ENCODE assay signal across 21 mouse cellular contexts in the genomic region with DNA sequence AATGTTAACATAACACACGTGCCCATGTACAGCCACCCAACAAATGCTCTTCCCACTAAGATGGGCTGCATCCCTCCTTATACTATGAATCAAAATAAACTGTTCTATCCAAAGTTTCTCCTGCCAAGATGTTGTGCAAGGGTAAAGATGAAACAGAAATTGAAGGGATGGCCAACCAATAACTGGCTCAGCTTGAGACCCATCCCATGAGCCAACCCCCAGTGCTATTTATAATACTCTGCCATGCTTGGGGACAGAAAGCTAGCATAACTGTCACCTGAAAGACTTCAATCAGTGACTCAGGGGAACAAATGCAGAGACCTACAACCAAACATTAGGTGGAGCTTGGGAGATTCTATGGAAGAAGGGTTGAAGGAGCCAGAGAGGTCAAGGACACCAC. TPM values are rescaled to one million over a fixed set of nuclear protein-coding genes. Genes with fewer than 3 reads are reported as not detected.
A peak's percentile ranks its signal among the peaks of the same experiment; 100 is the strongest.
DNase-seq lines count a peak whose midpoint lies in the region; ATAC-seq and TF ChIP-seq lines count a peak whose summit lies in the region.
"Had no signal": no experiment of that assay in that cellular context is flagged by ENCODE, and none has a peak within 500 bp of the region (broad histone marks: within the 10 kb centered on the region; RNA-seq: fewer than 3 reads in every experiment).

No protein-coding gene starts in this region.

- no peaks in the 10 kb centered on the region for H3K27me3 ChIP-seq in liver, adult 2 months (ENCODE audit: control insufficient read depth, insufficient read depth, low read length)
- no peaks in the 10 kb centered on the region for H3K27me3 ChIP-seq in liver, postnatal 0 days (ENCODE audit: insufficient read depth, low read length)
- H3K27me3 ChIP-seq in midbrain, embryonic 11.5 days (ENCODE audit: control insufficient read depth, insufficient read depth, low read length): no peaks in the 10 kb centered on the region
- no peaks in the 10 kb centered on the region for H3K27me3 ChIP-seq in midbrain, postnatal 0 days (ENCODE audit: insufficient read depth, low read length)
- H3K27me3 ChIP-seq: CH12.LX, Patski had no signal

- TF ChIP-seq CTCF in liver, adult 2 months (IDR thresholded peaks at IDR 0.05; ENCODE audit: low read depth, low read length): no peak
- no peak for TF ChIP-seq CTCF in liver, postnatal 0 days (IDR thresholded peaks at IDR 0.05; ENCODE audit: low read depth)
- no peak for TF ChIP-seq CTCF in midbrain, postnatal 0 days (IDR thresholded peaks at IDR 0.05)

- no peak overlapping the region for H3K4me3 ChIP-seq in liver, adult 2 months (ENCODE audit: insufficient read depth, low read depth, low read length)
- H3K4me3 ChIP-seq in liver, postnatal 0 days (ENCODE audit: low read depth, low read length): no peak overlapping the region
- no peak overlapping the region for H3K4me3 ChIP-seq in midbrain, embryonic 11.5 days (ENCODE audit: low read depth, low read length)
- H3K4me3 ChIP-seq in midbrain, postnatal 0 days (ENCODE audit: low read depth, low read length): no peak overlapping the region

- peak; percentile 77 for DNase-seq in heart, adult 11 months
- no peak for DNase-seq in heart, postnatal 4 days
- peak; percentile 52 for DNase-seq in liver, adult 2 months (ENCODE audit: extremely low read depth, low read depth, low spot score)
- no peak for DNase-seq in liver, postnatal 0 days
- DNase-seq in midbrain, embryonic 11.5 days (ENCODE audit: low spot score, missing footprints): peak; percentile 39
- DNase-seq in midbrain, postnatal 0 days (ENCODE audit: low spot score): no peak
- DNase-seq: adrenal gland, adult 2 months; adrenal gland, adult 8-10 months; adrenal gland, postnatal 10 days; adrenal gland, postnatal 14 days; adrenal gland, postnatal 25 days; adrenal gland, postnatal 36 days; B cell, adult 2 months; cerebellum, adult 11 months; cerebellum, adult 11-12 months; cerebellum, adult 18-20 months had no signal

- H3K27ac ChIP-seq in liver, adult 2 months (replicated peaks; ENCODE audit: insufficient read depth, low read depth, low read length): no peak overlapping the region
- no peak overlapping the region for H3K27ac ChIP-seq in liver, postnatal 0 days (ENCODE audit: low read depth)
- no peak overlapping the region for H3K27ac ChIP-seq in midbrain, embryonic 11.5 days (ENCODE audit: low read depth, low read length)
- no peak overlapping the region for H3K27ac ChIP-seq in midbrain, postnatal 0 days (ENCODE audit: low read depth, low read length)

- no peaks in the 10 kb centered on the region; the same call in 1 of the 2 replicates for H3K9me3 ChIP-seq in liver, postnatal 0 days (ENCODE audit: low read length)
- H3K9me3 ChIP-seq in midbrain, embryonic 11.5 days (ENCODE audit: control insufficient read depth, low read length): no peaks in the 10 kb centered on the region
- no peaks in the 10 kb centered on the region for H3K9me3 ChIP-seq in midbrain, postnatal 0 days (ENCODE audit: low read length)

- 81% methylated on average over 1 of the region's 1 CpGs for WGBS in liver, adult 2 months
- 48% methylated on average over 1 of the region's 1 CpGs for WGBS in liver, postnatal 0 days (ENCODE audit: insufficient replicate concordance)
- WGBS in midbrain, embryonic 11.5 days: 82% methylated on average over 1 of the region's 1 CpGs
- 86% methylated on average over 1 of the region's 1 CpGs for WGBS in midbrain, postnatal 0 days

- no peak for TF ChIP-seq POLR2A in liver, adult 2 months (IDR thresholded peaks at IDR 0.05; ENCODE audit: extremely low read depth, insufficient read depth, low read length)

- no peak for ATAC-seq in liver, postnatal 0 days
- no peak for ATAC-seq in midbrain, embryonic 11.5 days (ENCODE audit: low FRiP score)
- no peak for ATAC-seq in midbrain, postnatal 0 days (ENCODE audit: low FRiP score)
- ATAC-seq: activated CD4-positive, CD25-positive, alpha-beta regulatory T cell, adult 4 months; CD4-positive, CD25-positive, alpha-beta regulatory T cell, adult 4 months; Patski had no signal

- H3K4me2 ChIP-seq in liver, postnatal 0 days (ENCODE audit: low read depth, low read length): no peak overlapping the region
- no peak overlapping the region for H3K4me2 ChIP-seq in midbrain, embryonic 11.5 days
- H3K4me2 ChIP-seq in midbrain, postnatal 0 days (ENCODE audit: low read depth, low read length, poor library complexity, severe bottlenecking): no peak overlapping the region

- no peaks in the 10 kb centered on the region for H3K79me2 ChIP-seq in liver, adult 2 months (ENCODE audit: control insufficient read depth, insufficient read depth, low read length)

- H3K9ac ChIP-seq in liver, adult 2 months (ENCODE audit: low read depth, low read length): no peak overlapping the region
- no peak overlapping the region for H3K9ac ChIP-seq in liver, postnatal 0 days (replicated peaks)
- H3K9ac ChIP-seq in midbrain, embryonic 11.5 days (ENCODE audit: low read length): no peak overlapping the region
- H3K9ac ChIP-seq in midbrain, postnatal 0 days (replicated peaks; ENCODE audit: low read length, poor library complexity, severe bottlenecking): no peak overlapping the region

- no peak for TF ChIP-seq EP300 in liver, postnatal 0 days (IDR thresholded peaks at IDR 0.05; ENCODE audit: low read depth)

- H3K36me3 ChIP-seq in liver, adult 2 months (ENCODE audit: control insufficient read depth, insufficient read depth, low read length): no peaks in the 10 kb centered on the region
- H3K36me3 ChIP-seq in liver, postnatal 0 days (replicated peaks; ENCODE audit: insufficient read depth, low read length): no peaks in the 10 kb centered on the region
- H3K36me3 ChIP-seq in midbrain, embryonic 11.5 days (ENCODE audit: control insufficient read depth, insufficient read depth, low read length): no peaks in the 10 kb centered on the region
- no peaks in the 10 kb centered on the region for H3K36me3 ChIP-seq in midbrain, postnatal 0 days (ENCODE audit: insufficient read depth, low read length)
- H3K36me3 ChIP-seq: G1E had no signal

- H3K4me1 ChIP-seq in liver, adult 2 months (ENCODE audit: control insufficient read depth, insufficient read depth, low read length): peaks cover 3% of the 10 kb centered on the region
- H3K4me1 ChIP-seq in liver, postnatal 0 days (ENCODE audit: insufficient read depth): no peaks in the 10 kb centered on the region
- H3K4me1 ChIP-seq in midbrain, embryonic 11.5 days (ENCODE audit: control insufficient read depth, insufficient read depth, low read length): no peaks in the 10 kb centered on the region
- H3K4me1 ChIP-seq in midbrain, postnatal 0 days (ENCODE audit: insufficient read depth, low read length): no peaks in the 10 kb centered on the region

RNA-seq across cellular contexts. Expression of a gene that starts 11.2 kb away (rescaled TPM):
- total RNA-seq in heart, postnatal 4 days (2021): 10 to 100 TPM; 34.6 to 36.7 TPM
- 10.8 and 12.0 TPM in 2 replicates for total RNA-seq in liver, adult 2 months (2014; rRNA removed)
- polyA plus RNA-seq in liver, adult 2 months (2012; rRNA removed): 17.5 and 25.5 TPM in 2 replicates
- polyA plus RNA-seq in liver, postnatal 0 days (2015; fragmentation: Nextera tagmentation; extraction: Ambion mirVana): 8.0 and 9.6 TPM in 2 replicates
- polyA plus RNA-seq in midbrain, embryonic 11.5 days (2014; fragmentation: Nextera tagmentation; extraction: Ambion mirVana): 55.5 and 63.1 TPM in 2 replicates
- 75.6 and 78.8 TPM in 2 replicates for total RNA-seq in midbrain, postnatal 0 days (2014; rRNA removed)
- polyA plus RNA-seq in midbrain, postnatal 0 days (2015; fragmentation: Nextera tagmentation; extraction: Ambion mirVana): 49.1 and 52.5 TPM in 2 replicates
- total RNA-seq: CH12.LX had no signal

Comparison
In these comparisons a context has a peak if more than half of its experiments do, and no peak if none do; other contexts are left out.
1. DNase-seq: peak in heart, adult 11 months (single experiment), liver, adult 2 months (single experiment) and midbrain, embryonic 11.5 days (single experiment); none in heart, postnatal 4 days (single experiment), liver, postnatal 0 days (single experiment) and midbrain, postnatal 0 days (single experiment).